Mouse (Mus musculus) 3T3-L1 (cell line): ENCODE data around the gene Oosp1.

Experiments used
- DNase-seq: peaks from one replicate; pipeline ENCODE4 v3.0.0-alpha.2; 2015; ENCODE audit warnings: low read depth, low spot score

The Oosp1 gene

GRCm38 (mm10) chr19:11690839-11691238 is at the start of gene Oosp1:
Gene Oosp1, minus strand, starts transcription at chr19:11691150.
- no peak for DNase-seq

- DNase-seq: no peak
These were observed 45.5 kb upstream of the Oosp1 start for GRCm38 (mm10) chr19:11736455-11736854.

GRCm38 (mm10) chr19:11730278-11730677 is 39.3 kb upstream of the Oosp1 start:
- no peak for DNase-seq

GRCm38 (mm10) chr19:11727304-11727703 is 36.4 kb upstream of the Oosp1 start:
- no peak for DNase-seq

GRCm38 (mm10) chr19:11725915-11726314 is 35.0 kb upstream of the Oosp1 start:
- DNase-seq: no peak

- no peak for DNase-seq
These were observed 33.3 kb upstream of the Oosp1 start for GRCm38 (mm10) chr19:11724275-11724674.

- DNase-seq: no peak
These were observed 32.9 kb upstream of the Oosp1 start for GRCm38 (mm10) chr19:11723870-11724269.

- DNase-seq: no peak
These were observed 29.1 kb upstream of the Oosp1 start for GRCm38 (mm10) chr19:11720071-11720470.

GRCm38 (mm10) chr19:11712451-11712850 is 21.5 kb upstream of the Oosp1 start:
- DNase-seq: no peak

- no peak for DNase-seq
These were observed 7.4 kb upstream of the Oosp1 start for GRCm38 (mm10) chr19:11698342-11698741.

- no peak for DNase-seq
These were observed 5.8 kb upstream of the Oosp1 start, which contains the start of gene Oosp3 for GRCm38 (mm10) chr19:11696755-11697154. Gene Oosp3, plus strand, starts transcription at chr19:11697055.

GRCm38 (mm10) chr19:11691454-11691853 is 504 bp upstream of the Oosp1 start:
- DNase-seq: no peak

GRCm38 (mm10) chr19:11661562-11661961 is 29.4 kb downstream of the Oosp1 start:
- no peak for DNase-seq

GRCm38 (mm10) chr19:11660459-11660858 is 30.5 kb downstream of the Oosp1 start, which contains the start of gene Oosp2:
Gene Oosp2, minus strand, starts transcription at chr19:11660559.
- DNase-seq: no peak

- peak; percentile 3 for DNase-seq
These were observed 31.8 kb downstream of the Oosp1 start for GRCm38 (mm10) chr19:11659142-11659541.

- no peak for DNase-seq
These were observed 41.4 kb downstream of the Oosp1 start for GRCm38 (mm10) chr19:11649564-11649963.

- no peak for DNase-seq
These were observed 44.8 kb downstream of the Oosp1 start for GRCm38 (mm10) chr19:11646166-11646565.

GRCm38 (mm10) chr19:11640732-11641131 is 50.2 kb downstream of the Oosp1 start, which contains the start of gene Ms4a3:
Gene Ms4a3, minus strand, starts transcription at chr19:11640851.
- DNase-seq: no peak

- peak; percentile 9 for DNase-seq
These were observed 51.9 kb downstream of the Oosp1 start for GRCm38 (mm10) chr19:11639038-11639437.

- no peak for DNase-seq
These were observed 55.4 kb downstream of the Oosp1 start for GRCm38 (mm10) chr19:11635572-11635971.

- DNase-seq: no peak
These were observed 56.6 kb downstream of the Oosp1 start for GRCm38 (mm10) chr19:11634330-11634729.

- no peak for DNase-seq
These were observed 57.2 kb downstream of the Oosp1 start for GRCm38 (mm10) chr19:11633732-11634131.

- no peak for DNase-seq
These were observed 65.7 kb downstream of the Oosp1 start for GRCm38 (mm10) chr19:11625231-11625630.

GRCm38 (mm10) chr19:11624800-11625199 is 66.2 kb downstream of the Oosp1 start:
- DNase-seq: no peak
